8 mouse cellular contexts compared by ENCODE assay signal in the genomic region with DNA sequence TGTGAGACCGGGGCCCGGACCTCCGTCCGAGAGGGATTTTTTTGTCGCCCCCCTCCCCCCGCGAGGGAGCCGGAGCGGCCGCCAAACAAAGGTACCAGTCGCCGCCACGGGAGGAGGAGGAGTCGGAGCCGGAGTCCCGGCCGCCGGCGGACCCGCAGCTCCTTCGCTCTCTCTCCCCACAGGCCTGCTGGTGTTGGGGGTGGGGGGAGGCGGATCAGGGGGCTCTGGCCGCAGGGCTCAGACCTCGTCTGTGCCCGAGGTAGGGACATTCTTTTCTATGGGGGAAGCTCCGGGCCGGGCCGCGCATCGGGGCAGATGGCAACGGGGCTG. TPM values are rescaled to one million over a fixed set of nuclear protein-coding genes. Genes with fewer than 3 reads are reported as not detected.
A peak's percentile ranks its signal among the peaks of the same experiment; 100 is the strongest.
DNase-seq lines count a peak whose midpoint lies in the region; ATAC-seq and TF ChIP-seq lines count a peak whose summit lies in the region.

No protein-coding gene starts in this region.

- peak overlapping the region; percentile 99 for H3K4me3 ChIP-seq in heart, embryonic 10.5 days
- H3K4me3 ChIP-seq in E14TG2a.4 (replicated peaks; ENCODE audit: low read length), result peak overlapping the region; percentile 95
- H3K4me3 ChIP-seq in forebrain, embryonic 14.5 days (ENCODE audit: low read depth, low read length), result peak overlapping the region; percentile 98
- H3K4me3 ChIP-seq in liver, postnatal 0 days (ENCODE audit: low read depth, low read length), result peak overlapping the region; percentile 95

- 0% methylated on average over 17 of the region's 31 CpGs for WGBS in heart, embryonic 10.5 days
- WGBS in forebrain, embryonic 14.5 days, result 0% methylated on average over 26 of the region's 31 CpGs
- WGBS in liver, postnatal 0 days (ENCODE audit: insufficient replicate concordance), result 1% methylated on average over 14 of the region's 31 CpGs

- peaks cover 9% of the 10 kb centered on the region; the same call in 1 of the 2 replicates for H3K4me1 ChIP-seq in heart, embryonic 10.5 days
- peaks cover 38% of the 10 kb centered on the region for H3K4me1 ChIP-seq in E14TG2a.4 (replicated peaks; ENCODE audit: low read depth, low read length)
- peaks cover 10% of the 10 kb centered on the region for H3K4me1 ChIP-seq in forebrain, embryonic 14.5 days (ENCODE audit: control insufficient read depth, insufficient read depth, low read length)
- peaks cover 13% of the 10 kb centered on the region for H3K4me1 ChIP-seq in liver, postnatal 0 days (ENCODE audit: insufficient read depth)

- H3K27ac ChIP-seq in heart, embryonic 10.5 days, result peak overlapping the region; percentile 97
- H3K27ac ChIP-seq in forebrain, embryonic 14.5 days (ENCODE audit: low read depth, low read length), result peak overlapping the region; percentile 96
- peak overlapping the region; percentile 95 for H3K27ac ChIP-seq in liver, postnatal 0 days (ENCODE audit: low read depth)

- H3K9ac ChIP-seq in forebrain, embryonic 14.5 days (ENCODE audit: low read length), result peak overlapping the region; percentile 98
- peak overlapping the region; percentile 98 for H3K9ac ChIP-seq in liver, postnatal 0 days (replicated peaks)

- no peaks in the 10 kb centered on the region; the same call in 1 of the 2 replicates for H3K36me3 ChIP-seq in heart, embryonic 10.5 days
- H3K36me3 ChIP-seq in E14TG2a.4 (ENCODE audit: insufficient read depth, low read length), result peaks cover 42% of the 10 kb centered on the region
- peaks cover 9% of the 10 kb centered on the region for H3K36me3 ChIP-seq in forebrain, embryonic 14.5 days (ENCODE audit: control insufficient read depth, insufficient read depth, low read length)
- peaks cover 1% of the 10 kb centered on the region; the same call in 1 of the 2 replicates for H3K36me3 ChIP-seq in liver, postnatal 0 days (replicated peaks; ENCODE audit: insufficient read depth, low read length)

- ATAC-seq in forebrain, embryonic 14.5 days, result peak; percentile 47
- ATAC-seq in liver, postnatal 0 days, result peak; percentile 29

- no peaks in the 10 kb centered on the region for H3K9me3 ChIP-seq in heart, embryonic 10.5 days
- H3K9me3 ChIP-seq in E14TG2a.4 (ENCODE audit: low read length), result no peaks in the 10 kb centered on the region
- H3K9me3 ChIP-seq in forebrain, embryonic 14.5 days (replicated peaks; ENCODE audit: control insufficient read depth, low read length), result no peaks in the 10 kb centered on the region
- H3K9me3 ChIP-seq in liver, postnatal 0 days (ENCODE audit: low read length), result no peaks in the 10 kb centered on the region

- no peaks in the 10 kb centered on the region for H3K27me3 ChIP-seq in heart, embryonic 10.5 days (ENCODE audit: insufficient read depth, poor library complexity, severe bottlenecking)
- no peaks in the 10 kb centered on the region for H3K27me3 ChIP-seq in E14TG2a.4 (ENCODE audit: insufficient read depth, low read length)
- H3K27me3 ChIP-seq in forebrain, embryonic 14.5 days (replicated peaks; ENCODE audit: control insufficient read depth, insufficient read depth, low read length), result no peaks in the 10 kb centered on the region
- H3K27me3 ChIP-seq in liver, postnatal 0 days (ENCODE audit: insufficient read depth, low read length), result no peaks in the 10 kb centered on the region

- peak overlapping the region; percentile 76; the same call in 1 of the 2 replicates for H3K4me2 ChIP-seq in forebrain, embryonic 14.5 days (ENCODE audit: low read length)
- peak overlapping the region; percentile 78 for H3K4me2 ChIP-seq in liver, postnatal 0 days (ENCODE audit: low read depth, low read length)

- DNase-seq in heart, embryonic 10.5 days (ENCODE audit: low spot score), result no peak
- no peak for DNase-seq in heart, adult 8-10 months (ENCODE audit: low spot score)
- DNase-seq in forebrain, embryonic 14.5 days (ENCODE audit: low spot score), result no peak
- no peak for DNase-seq in liver, postnatal 0 days
- DNase-seq in embryo, embryonic 9.5 days (ENCODE audit: extremely low spot score), result no peak
- DNase-seq in urinary bladder, postnatal 14 days (ENCODE audit: low spot score), result no peak
- DNase-seq in kidney, postnatal 10 days, result no peak

- TF ChIP-seq CTCF in E14TG2a.4 (conservative IDR thresholded peaks at IDR 0.05; ENCODE audit: low read length), result no peak
- TF ChIP-seq CTCF in liver, postnatal 0 days (IDR thresholded peaks at IDR 0.05; ENCODE audit: low read depth), result no peak

- no peak for TF ChIP-seq EP300 in liver, postnatal 0 days (IDR thresholded peaks at IDR 0.05; ENCODE audit: low read depth)

RNA-seq across cellular contexts. Expression of a gene that starts 0.6 kb away (rescaled TPM):
- 45.4 and 46.2 TPM in 2 replicates for polyA plus RNA-seq in heart, embryonic 10.5 days (2016; fragmentation: Nextera tagmentation; extraction: Ambion mirVana)
- total RNA-seq in heart, adult 8-10 months (2022), result 10 to 100 TPM; 21.5 to 24.5 (median 23.2) TPM
- polyA plus RNA-seq in forebrain, embryonic 14.5 days (2014; fragmentation: Nextera tagmentation; extraction: Ambion mirVana), result 81.5 and 87.3 TPM in 2 replicates
- polyA plus RNA-seq in liver, postnatal 0 days (2015; fragmentation: Nextera tagmentation; extraction: Ambion mirVana), result 9.0 and 10.2 TPM in 2 replicates

RNA-seq across cellular contexts. Expression of a gene that starts 0.9 kb away (rescaled TPM):
- polyA plus RNA-seq in heart, embryonic 10.5 days (2016; fragmentation: Nextera tagmentation; extraction: Ambion mirVana), result 44.3 and 61.7 TPM in 2 replicates
- total RNA-seq in heart, adult 8-10 months (2022), result 10 to 100 TPM; 18.9 to 20.5 (median 19.1) TPM
- 57.3 and 75.4 TPM in 2 replicates for polyA plus RNA-seq in forebrain, embryonic 14.5 days (2014; fragmentation: Nextera tagmentation; extraction: Ambion mirVana)
- 17.1 and 19.6 TPM in 2 replicates for polyA plus RNA-seq in liver, postnatal 0 days (2015; fragmentation: Nextera tagmentation; extraction: Ambion mirVana)

RNA-seq across cellular contexts. Expression of a gene that starts 24.5 kb away (rescaled TPM):
- polyA plus RNA-seq in heart, embryonic 10.5 days (2016; fragmentation: Nextera tagmentation; extraction: Ambion mirVana), result 39.3 and 46.0 TPM in 2 replicates
- total RNA-seq in heart, adult 8-10 months (2022), result 10 to 100 TPM; 22.2 to 26.1 (median 23.6) TPM
- polyA plus RNA-seq in forebrain, embryonic 14.5 days (2014; fragmentation: Nextera tagmentation; extraction: Ambion mirVana), result 97.3 and 107 TPM in 2 replicates
- polyA plus RNA-seq in liver, postnatal 0 days (2015; fragmentation: Nextera tagmentation; extraction: Ambion mirVana), result 17.1 and 22.1 TPM in 2 replicates
